Mouse (Mus musculus) limb, embryonic 12.5 days (tissue): ENCODE data around the gene Rpl19. TPM values are rescaled to one million over a fixed set of nuclear protein-coding genes. Genes with fewer than 3 reads are reported as not detected.

Experiments
- ATAC-seq: fragments of 200-750 bp; cut with Nextera tagmentation; 2 replicates; pipeline ENCODE4 v1.8.0; 2017; ENCODE audit warnings: low read depth, moderate TSS enrichment; ENCODE audit not compliant: insufficient number of reproducible peaks, insufficient read depth, low FRiP score, low TSS enrichment
- H3K27ac ChIP-seq: fragments of 300-500 bp; sonication (generic); 2 replicates; pipeline ENCODE4 v1.5.1; 2016; ENCODE audit warnings: mild to moderate bottlenecking, moderate library complexity
- H3K27me3 ChIP-seq: fragments of 300-500 bp; sonication (generic); 2 replicates; pipeline ENCODE4 v1.6.1; 2016; ENCODE audit warnings: mild to moderate bottlenecking, moderate library complexity
- H3K36me3 ChIP-seq: fragments of 300-500 bp; sonication (generic); 2 replicates; pipeline ENCODE4 v1.6.1; 2016; ENCODE audit warnings: mild to moderate bottlenecking, moderate library complexity
- H3K4me1 ChIP-seq: fragments of 300-500 bp; sonication (generic); replicated peaks from 2 replicates; pipeline ENCODE4 v1.6.1; 2016
- H3K4me2 ChIP-seq: fragments of 300-500 bp; sonication (generic); 2 replicates; pipeline ENCODE4 v1.6.1; 2016; ENCODE audit warnings: mild to moderate bottlenecking, moderate library complexity
- H3K4me3 ChIP-seq: fragments of 300-500 bp; sonication (generic); replicated peaks from 2 replicates; pipeline ENCODE4 v1.5.1; 2016; ENCODE audit warnings: mild to moderate bottlenecking
- H3K9ac ChIP-seq: fragments of 300-500 bp; sonication (generic); replicated peaks from 2 replicates; pipeline ENCODE4 v1.6.1; 2016; ENCODE audit warnings: mild to moderate bottlenecking, moderate library complexity
- H3K9me3 ChIP-seq: fragments of 300-500 bp; sonication (generic); 2 replicates; pipeline ENCODE4 v1.6.1; 2016; ENCODE audit warnings: mild to moderate bottlenecking, moderate library complexity
- WGBS: fragments of 180-500 bp; shearing (Covaris S2); methylation state at CpG from one replicate; pipeline ENCODE4 v1.1.7; 2016; 5-methylcytosine and 5-hydroxymethylcytosine counted together
- polyA plus RNA-seq: library from polyadenylated mRNA; unstranded; fragments of >200 nt; fragmentation: Nextera tagmentation; extraction: Ambion mirVana; gene quantifications from 2 replicates; pipeline ENCODE4 v1.2.1, GENCODE M21; 2016

The Rpl19 gene
- polyA plus RNA-seq, 1 experiment from 2014 or later: 1,014 TPM

GRCm38 (mm10) chr11:98000378-98001140 lies 26.0 kb upstream of the Rpl19 start:
- no peak for ATAC-seq
- Histone ChIP-seq H3K4me1 (peaks cover 45% of the 10 kb centered on the region), H3K9ac (no peak overlapping the region), H3K27me3 (peaks cover 55% of the 10 kb centered on the region), H3K4me3 (no peak overlapping the region), H3K9me3 (no peaks in the 10 kb centered on the region), H3K36me3 (peaks cover 16% of the 10 kb centered on the region), H3K27ac (no peak overlapping the region), H3K4me2 (no peak overlapping the region)
- 18% methylated on average over 7 of the region's 7 CpGs for WGBS

GRCm38 (mm10) chr11:98001351-98001824 lies 25.1 kb upstream of the Rpl19 start:
- peaks cover 42% of the 10 kb centered on the region for H3K4me1 ChIP-seq
- no peak overlapping the region for H3K4me3 ChIP-seq
- WGBS: 28% methylated on average over 11 of the region's 11 CpGs
- no peak for ATAC-seq
- no peak overlapping the region for H3K27ac ChIP-seq
- peaks cover 52% of the 10 kb centered on the region for H3K27me3 ChIP-seq
- H3K9me3 ChIP-seq: no peaks in the 10 kb centered on the region
- 0 out of 2 replicates have a peak overlapping the region, but pooled peaks have one; percentile 0 for H3K9ac ChIP-seq
- H3K4me2 ChIP-seq: peak overlapping the region; percentile 17; the same call in 1 of the 2 replicates
- peaks cover 23% of the 10 kb centered on the region for H3K36me3 ChIP-seq

GRCm38 (mm10) chr11:98001986-98002385 lies 24.5 kb upstream of the Rpl19 start:
- no peak overlapping the region for H3K27ac ChIP-seq
- H3K4me3 ChIP-seq: no peak overlapping the region

GRCm38 (mm10) chr11:98002627-98003026 lies 23.9 kb upstream of the Rpl19 start:
- H3K27ac ChIP-seq: no peak overlapping the region
- H3K27me3 ChIP-seq: peaks cover 47% of the 10 kb centered on the region
- no peak overlapping the region for H3K4me3 ChIP-seq

More at GRCm38 (mm10) chr11:98001986-98002385, 24.5 kb upstream of the Rpl19 start:
- peaks cover 42% of the 10 kb centered on the region for H3K4me1 ChIP-seq
- WGBS: 56% methylated on average over 6 of the region's 6 CpGs
- H3K36me3 ChIP-seq: peaks cover 27% of the 10 kb centered on the region
- peaks cover 47% of the 10 kb centered on the region for H3K27me3 ChIP-seq
- no peak for ATAC-seq
- H3K9me3 ChIP-seq: no peaks in the 10 kb centered on the region
- H3K9ac ChIP-seq: no peak overlapping the region
- H3K4me2 ChIP-seq: peak overlapping the region; percentile 35; the same call in 1 of the 2 replicates

GRCm38 (mm10) chr11:98003171-98003671 lies 23.3 kb upstream of the Rpl19 start:
- Histone ChIP-seq H3K27me3 (peaks cover 44% of the 10 kb centered on the region), H3K9me3 (no peaks in the 10 kb centered on the region), H3K27ac (0 out of 2 replicates have a peak overlapping the region, but pooled peaks have one; percentile 17), H3K4me1 (peaks cover 42% of the 10 kb centered on the region), H3K9ac (peak overlapping the region; percentile 42; the same call in 1 of the 2 replicates), H3K36me3 (peaks cover 39% of the 10 kb centered on the region), H3K4me3 (no peak overlapping the region), H3K4me2 (peak overlapping the region; percentile 35; the same call in 1 of the 2 replicates)
- no peak for ATAC-seq
- 27% methylated on average over 17 of the region's 17 CpGs for WGBS

More at GRCm38 (mm10) chr11:98002627-98003026, 23.9 kb upstream of the Rpl19 start:
- peaks cover 42% of the 10 kb centered on the region for H3K4me1 ChIP-seq
- ATAC-seq: no peak
- peaks cover 33% of the 10 kb centered on the region for H3K36me3 ChIP-seq
- peak overlapping the region; percentile 35 for H3K4me2 ChIP-seq
- WGBS: 8% methylated on average over 12 of the region's 12 CpGs
- peak overlapping the region; percentile 42; the same call in 1 of the 2 replicates for H3K9ac ChIP-seq
- no peaks in the 10 kb centered on the region for H3K9me3 ChIP-seq

GRCm38 (mm10) chr11:98004161-98004560 lies 22.3 kb upstream of the Rpl19 start:
- ATAC-seq: no peak
- H3K27me3 ChIP-seq: peaks cover 42% of the 10 kb centered on the region
- no peak overlapping the region for H3K9ac ChIP-seq
- no peaks in the 10 kb centered on the region for H3K9me3 ChIP-seq
- H3K36me3 ChIP-seq: peaks cover 48% of the 10 kb centered on the region
- no peak overlapping the region for H3K4me3 ChIP-seq
- H3K4me2 ChIP-seq: no peak overlapping the region
- 78% methylated on average over 8 of the region's 8 CpGs for WGBS
- H3K27ac ChIP-seq: peak overlapping the region; percentile 18; the same call in 1 of the 2 replicates
- peaks cover 42% of the 10 kb centered on the region for H3K4me1 ChIP-seq

GRCm38 (mm10) chr11:98005076-98005475 lies 21.4 kb upstream of the Rpl19 start:
- H3K4me3 ChIP-seq: no peak overlapping the region
- no peak overlapping the region for H3K9ac ChIP-seq
- peaks cover 42% of the 10 kb centered on the region for H3K4me1 ChIP-seq
- peaks cover 58% of the 10 kb centered on the region for H3K36me3 ChIP-seq
- H3K27me3 ChIP-seq: peaks cover 34% of the 10 kb centered on the region
- no peaks in the 10 kb centered on the region for H3K9me3 ChIP-seq
- ATAC-seq: no peak
- 35% methylated on average over 13 of the region's 13 CpGs for WGBS
- H3K27ac ChIP-seq: no peak overlapping the region
- no peak overlapping the region for H3K4me2 ChIP-seq

GRCm38 (mm10) chr11:98005686-98006085 lies 20.8 kb upstream of the Rpl19 start:
- Histone ChIP-seq H3K27ac (no peak overlapping the region), H3K27me3 (peaks cover 28% of the 10 kb centered on the region), H3K36me3 (peaks cover 64% of the 10 kb centered on the region)

GRCm38 (mm10) chr11:98008087-98008486 lies 18.4 kb upstream of the Rpl19 start:
- H3K4me2 ChIP-seq: no peak overlapping the region
- H3K9me3 ChIP-seq: no peaks in the 10 kb centered on the region
- H3K4me1 ChIP-seq: peaks cover 12% of the 10 kb centered on the region
- H3K4me3 ChIP-seq: no peak overlapping the region
- 80% methylated on average over 11 of the region's 11 CpGs for WGBS
- no peak for ATAC-seq
- peaks cover 84% of the 10 kb centered on the region for H3K36me3 ChIP-seq
- no peak overlapping the region for H3K27ac ChIP-seq
- no peak overlapping the region for H3K9ac ChIP-seq
- peaks cover 11% of the 10 kb centered on the region for H3K27me3 ChIP-seq

More at GRCm38 (mm10) chr11:98005686-98006085, 20.8 kb upstream of the Rpl19 start:
- no peak overlapping the region for H3K4me2 ChIP-seq
- no peak overlapping the region for H3K4me3 ChIP-seq
- H3K9ac ChIP-seq: no peak overlapping the region
- no peaks in the 10 kb centered on the region for H3K9me3 ChIP-seq
- no peak for ATAC-seq
- peaks cover 36% of the 10 kb centered on the region for H3K4me1 ChIP-seq
- WGBS: 84% methylated on average over 10 of the region's 10 CpGs

GRCm38 (mm10) chr11:98011716-98012115 lies 14.8 kb upstream of the Rpl19 start:
- no peak for ATAC-seq
- Histone ChIP-seq H3K9ac (0 out of 2 replicates have a peak overlapping the region, but pooled peaks have one; percentile 9), H3K4me3 (no peak overlapping the region), H3K36me3 (peaks cover 94% of the 10 kb centered on the region), H3K4me2 (no peak overlapping the region), H3K27me3 (peaks cover 6% of the 10 kb centered on the region; the same call in 1 of the 2 replicates), H3K27ac (no peak overlapping the region), H3K9me3 (no peaks in the 10 kb centered on the region), H3K4me1 (no peaks in the 10 kb centered on the region)
- 59% methylated on average over 9 of the region's 9 CpGs for WGBS

GRCm38 (mm10) chr11:98012831-98013230 lies 13.7 kb upstream of the Rpl19 start:
- Histone ChIP-seq H3K4me1 (no peaks in the 10 kb centered on the region), H3K36me3 (peaks cover 94% of the 10 kb centered on the region), H3K4me3 (no peak overlapping the region), H3K4me2 (no peak overlapping the region), H3K9me3 (no peaks in the 10 kb centered on the region), H3K9ac (no peak overlapping the region), H3K27me3 (peaks cover 6% of the 10 kb centered on the region; the same call in 1 of the 2 replicates), H3K27ac (no peak overlapping the region)
- WGBS: 75% methylated on average over 10 of the region's 10 CpGs
- ATAC-seq: no peak
